Mouse (Mus musculus) E14TG2a.4 (cell line): ENCODE measurements around the gene Mks1.

ENCODE experiments used
- CTCF ChIP-seq: conservative IDR thresholded peaks from 2 replicates; pipeline ENCODE4 v1.5.1; 2014; ENCODE audit warnings: low read length
- NANOG ChIP-seq: IDR thresholded peaks from 2 replicates; pipeline ENCODE4 v1.6.1; 2014; ENCODE audit warnings: borderline replicate concordance, low read length, mixed read lengths
- POU5F1 ChIP-seq: IDR thresholded peaks from 2 replicates; pipeline ENCODE4 v1.6.1; 2014; ENCODE audit warnings: low read length, borderline replicate concordance

GRCm38 (mm10) chr11:87862805-87863204, 9.8 kb downstream of the Mks1 start:
- TF ChIP-seq CTCF (no peak), NANOG (no peak), POU5F1 (no peak)
